Mouse (Mus musculus) urinary bladder, postnatal 10 days (tissue): Measurements from ENCODE around the gene Rasip1.

Experiments
- DNase-seq: peaks from one replicate; pipeline ENCODE4 v3.0.0; 2022; ENCODE audit warnings: low spot score

Gene Rasip1

GRCm38 (mm10) chr7:45627261-45627660 is at the start of gene Rasip1:
Rasip1 (plus strand) TSS chr7:45627488.
- no peak for DNase-seq

- DNase-seq = no peak
These were observed 41.4 kb upstream of the Rasip1 start for GRCm38 (mm10) chr7:45585923-45586322.

- no peak for DNase-seq
These were observed 39.4 kb upstream of the Rasip1 start for GRCm38 (mm10) chr7:45587631-45588592.

- peak; percentile 73 for DNase-seq
These were observed 38.1 kb upstream of the Rasip1 start for GRCm38 (mm10) chr7:45589173-45589572.

- no peak for DNase-seq
These were observed 37.4 kb upstream of the Rasip1 start for GRCm38 (mm10) chr7:45589898-45590297.

- no peak for DNase-seq
These were observed 36.4 kb upstream of the Rasip1 start for GRCm38 (mm10) chr7:45590874-45591273.

GRCm38 (mm10) chr7:45591880-45592279 is 35.4 kb upstream of the Rasip1 start:
- DNase-seq = no peak

- no peak for DNase-seq
These were observed 34.0 kb upstream of the Rasip1 start for GRCm38 (mm10) chr7:45593118-45593815.

- DNase-seq = no peak
These were observed 32.1 kb upstream of the Rasip1 start for GRCm38 (mm10) chr7:45595176-45595575.

- DNase-seq = no peak
These were observed 31.2 kb upstream of the Rasip1 start for GRCm38 (mm10) chr7:45596107-45596506.

GRCm38 (mm10) chr7:45597013-45597412 is 30.3 kb upstream of the Rasip1 start:
- no peak for DNase-seq

GRCm38 (mm10) chr7:45597527-45597926 is 29.8 kb upstream of the Rasip1 start:
- DNase-seq = no peak

GRCm38 (mm10) chr7:45598960-45599879 is 28.1 kb upstream of the Rasip1 start:
- peak; percentile 5 for DNase-seq

- no peak for DNase-seq
These were observed 21.5 kb upstream of the Rasip1 start for GRCm38 (mm10) chr7:45605704-45606289.

- no peak for DNase-seq
These were observed 17.8 kb upstream of the Rasip1 start for GRCm38 (mm10) chr7:45609511-45609910.

GRCm38 (mm10) chr7:45616277-45616676 is 11.0 kb upstream of the Rasip1 start:
- no peak for DNase-seq

- no peak for DNase-seq
These were observed 10.1 kb upstream of the Rasip1 start, which contains the start of gene Fut1 for GRCm38 (mm10) chr7:45617042-45617695. Fut1 (plus strand) TSS chr7:45617289.

GRCm38 (mm10) chr7:45618316-45618715 is 9.0 kb upstream of the Rasip1 start:
- no peak for DNase-seq

- DNase-seq = no peak
These were observed 7.7 kb upstream of the Rasip1 start for GRCm38 (mm10) chr7:45619592-45619991.

- no peak for DNase-seq
These were observed 5.8 kb upstream of the Rasip1 start, which contains the start of gene Izumo1 for GRCm38 (mm10) chr7:45621443-45621842. Izumo1 (plus strand) TSS chr7:45621811.

GRCm38 (mm10) chr7:45623507-45623906 is 3.8 kb upstream of the Rasip1 start:
- DNase-seq = no peak
